Mouse (Mus musculus) heart, embryonic 10.5 days (tissue): Measurements from ENCODE around the gene Dhdds. TPM values are rescaled to one million over a fixed set of nuclear protein-coding genes. Genes with fewer than 3 reads are reported as not detected.

Experiments used
- DNase-seq: peaks from one replicate; pipeline ENCODE4 v3.0.0-alpha.2; 2017; ENCODE audit warnings: low spot score
- H3K27ac ChIP-seq: fragments of 300-500 bp; sonication (generic); 2 replicates; pipeline ENCODE4 v1.5.1; 2016; ENCODE audit warnings: mild to moderate bottlenecking
- H3K27me3 ChIP-seq: fragments of 300-500 bp; sonication (generic); 2 replicates; pipeline ENCODE4 v1.6.1; 2016; ENCODE audit warnings: mild to moderate bottlenecking; ENCODE audit not compliant: poor library complexity, insufficient read depth, severe bottlenecking
- H3K36me3 ChIP-seq: fragments of 300-500 bp; sonication (generic); 2 replicates; pipeline ENCODE4 v1.6.1; 2016; ENCODE audit warnings: mild to moderate bottlenecking, moderate library complexity
- H3K4me1 ChIP-seq: fragments of 300-500 bp; sonication (generic); 2 replicates; pipeline ENCODE4 v1.6.1; 2016; ENCODE audit warnings: mild to moderate bottlenecking
- H3K4me3 ChIP-seq: fragments of 300-500 bp; sonication (generic); 2 replicates; pipeline ENCODE4 v1.5.1; 2016; ENCODE audit warnings: mild to moderate bottlenecking, moderate library complexity
- H3K9me3 ChIP-seq: fragments of 300-500 bp; sonication (generic); 2 replicates; pipeline ENCODE4 v1.6.1; 2016; ENCODE audit warnings: mild to moderate bottlenecking, moderate library complexity
- WGBS: fragments of 180-500 bp; shearing (Covaris S2); methylation state at CpG from one replicate; pipeline ENCODE4 v1.1.7; 2016; 5-methylcytosine and 5-hydroxymethylcytosine counted together
- polyA plus RNA-seq: library from polyadenylated mRNA; unstranded; fragments of >200 nt; fragmentation: Nextera tagmentation; extraction: Ambion mirVana; gene quantifications from 2 replicates; pipeline ENCODE4 v1.2.1, GENCODE M21; 2016

Gene Dhdds
- polyA plus RNA-seq, 1 experiment from 2014 or later = 39.0 TPM

DNA sequence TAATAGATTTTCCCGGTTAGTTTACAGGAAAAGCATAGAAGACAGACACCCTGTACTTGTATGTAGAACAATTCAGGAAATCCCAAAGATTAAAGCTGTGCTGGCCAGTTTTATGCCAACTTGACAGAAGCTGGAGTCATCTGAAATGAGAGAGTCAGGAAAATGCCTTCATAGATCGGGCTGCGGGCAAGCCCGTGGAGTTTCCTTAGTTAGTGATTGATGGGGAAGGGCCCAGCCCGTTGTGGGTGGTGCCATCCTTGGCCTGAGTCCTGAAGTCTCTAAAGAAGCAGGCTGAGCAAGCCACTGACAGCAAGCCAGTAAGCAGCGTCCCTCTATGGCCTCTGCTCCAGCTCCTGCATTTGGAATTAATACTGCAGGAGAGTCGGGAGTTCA lies 71.4 kb downstream of the Dhdds start:
- no peaks in the 10 kb centered on the region for H3K27me3 ChIP-seq
- WGBS = 31% methylated on average over 7 of the region's 7 CpGs
- no peak overlapping the region for H3K4me3 ChIP-seq
- no peaks in the 10 kb centered on the region for H3K9me3 ChIP-seq
- peak overlapping the region; percentile 65 for H3K27ac ChIP-seq
- peaks cover 18% of the 10 kb centered on the region for H3K4me1 ChIP-seq
- DNase-seq = no peak
- no peaks in the 10 kb centered on the region for H3K36me3 ChIP-seq

GRCm38 (mm10) chr4:133928576-133929277 lies 72.0 kb downstream of the Dhdds start:
- no peak for DNase-seq
- no peaks in the 10 kb centered on the region for H3K9me3 ChIP-seq
- WGBS = 45% methylated on average over 15 of the region's 15 CpGs
- H3K4me3 ChIP-seq = no peak overlapping the region
- peak overlapping the region; percentile 65 for H3K27ac ChIP-seq
- peaks cover 18% of the 10 kb centered on the region for H3K4me1 ChIP-seq
- no peaks in the 10 kb centered on the region for H3K27me3 ChIP-seq
- H3K36me3 ChIP-seq = no peaks in the 10 kb centered on the region

DNA sequence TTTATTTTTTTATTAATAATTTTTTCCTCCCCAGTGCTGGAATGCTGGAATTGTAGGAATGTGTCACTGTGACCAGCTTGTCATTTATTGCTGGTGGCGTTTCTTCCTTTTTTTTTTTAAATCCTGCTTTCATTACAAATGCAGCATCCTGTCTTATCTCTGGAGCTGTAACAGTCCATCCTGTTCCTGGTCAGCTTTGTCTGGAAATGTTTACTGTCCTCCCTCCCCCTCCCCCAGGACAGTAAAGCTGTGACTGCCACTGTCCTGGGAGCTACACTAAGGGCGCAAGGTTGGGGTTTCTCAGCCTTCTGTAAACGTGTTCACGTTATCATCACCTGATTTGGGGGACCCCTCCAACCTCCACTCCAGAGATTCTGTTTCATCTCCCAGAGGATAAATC lies 75.5 kb downstream of the Dhdds start:
- DNase-seq = no peak
- WGBS = 50% methylated on average over 4 of the region's 4 CpGs
- no peaks in the 10 kb centered on the region for H3K36me3 ChIP-seq
- peaks cover 12% of the 10 kb centered on the region for H3K4me1 ChIP-seq
- H3K27ac ChIP-seq = no peak overlapping the region
- no peaks in the 10 kb centered on the region for H3K9me3 ChIP-seq
- H3K27me3 ChIP-seq = no peaks in the 10 kb centered on the region
- no peak overlapping the region for H3K4me3 ChIP-seq

GRCm38 (mm10) chr4:133923743-133924142 lies 77.0 kb downstream of the Dhdds start:
- Histone ChIP-seq H3K27me3 (no peaks in the 10 kb centered on the region), H3K4me3 (no peak overlapping the region), H3K27ac (no peak overlapping the region), H3K4me1 (peaks cover 8% of the 10 kb centered on the region), H3K36me3 (no peaks in the 10 kb centered on the region), H3K9me3 (no peaks in the 10 kb centered on the region)
- DNase-seq = no peak
- WGBS = 87% methylated on average over 5 of the region's 5 CpGs

Other genes with a start within 250 kb of the Dhdds start
- gene Arid1a, start 244.1 kb downstream of the Dhdds start, polyA plus RNA-seq = 23.8 and 31.5 TPM in 2 replicates
- gene Rps6ka1, start 113.1 kb downstream of the Dhdds start, polyA plus RNA-seq = 31.1 and 39.9 TPM in 2 replicates
- 2,048 and 2,274 TPM in 2 replicates for gene Hmgn2, start 32.3 kb downstream of the Dhdds start, polyA plus RNA-seq
- 4.4 and 12.4 TPM in 2 replicates for gene Lin28a, start 17.9 kb upstream of the Dhdds start, polyA plus RNA-seq
- gene Zfp683, start 52.9 kb upstream of the Dhdds start, polyA plus RNA-seq = not detected in 2 replicates
- 0.78 and 2.7 TPM in 2 replicates for gene Crybg2, start 59.9 kb upstream of the Dhdds start, polyA plus RNA-seq
- gene Cd52, start 94.2 kb upstream of the Dhdds start, polyA plus RNA-seq = 1.7 and 4.2 TPM in 2 replicates
- gene Ubxn11, start 101.7 kb upstream of the Dhdds start, polyA plus RNA-seq = 2.6 and 2.9 TPM in 2 replicates
- 188 and 243 TPM in 2 replicates for gene Sh3bgrl3, start 127.9 kb upstream of the Dhdds start, polyA plus RNA-seq
- 28.2 and 31.1 TPM in 2 replicates for gene Cep85, start 186.2 kb upstream of the Dhdds start, polyA plus RNA-seq
- gene Gm7534, start 202.1 kb upstream of the Dhdds start, polyA plus RNA-seq = not detected in 2 replicates
- not detected in 2 replicates for gene Catsper4, start 226.5 kb upstream of the Dhdds start, polyA plus RNA-seq
- gene Cnksr1, start 237.5 kb upstream of the Dhdds start, polyA plus RNA-seq = 1.2 TPM in 2 replicates
- gene E130218I03Rik, start 242.7 kb upstream of the Dhdds start, polyA plus RNA-seq = 0.19 and 0.28 TPM in 2 replicates
- 13.3 and 15.3 TPM in 2 replicates for gene Zfp593, start 244.7 kb upstream of the Dhdds start, polyA plus RNA-seq
- gene Gm30191, start 246.0 kb upstream of the Dhdds start, polyA plus RNA-seq = not detected in 2 replicates